Mouse (Mus musculus) cerebellum, adult 9-10 months (tissue): ENCODE data around the gene Pitpna.
A peak's percentile ranks its signal among the peaks of the same experiment; 100 is the strongest.
"Not testable (repeated sequence)": the region's sequence is repeated elsewhere in the genome, so short reads cannot be mapped to it uniquely, and the experiment has no call there.

Experiments used
- DNase-seq: peaks from one replicate; pipeline ENCODE4 v3.0.0; 2022

Pitpna gene

DNA sequence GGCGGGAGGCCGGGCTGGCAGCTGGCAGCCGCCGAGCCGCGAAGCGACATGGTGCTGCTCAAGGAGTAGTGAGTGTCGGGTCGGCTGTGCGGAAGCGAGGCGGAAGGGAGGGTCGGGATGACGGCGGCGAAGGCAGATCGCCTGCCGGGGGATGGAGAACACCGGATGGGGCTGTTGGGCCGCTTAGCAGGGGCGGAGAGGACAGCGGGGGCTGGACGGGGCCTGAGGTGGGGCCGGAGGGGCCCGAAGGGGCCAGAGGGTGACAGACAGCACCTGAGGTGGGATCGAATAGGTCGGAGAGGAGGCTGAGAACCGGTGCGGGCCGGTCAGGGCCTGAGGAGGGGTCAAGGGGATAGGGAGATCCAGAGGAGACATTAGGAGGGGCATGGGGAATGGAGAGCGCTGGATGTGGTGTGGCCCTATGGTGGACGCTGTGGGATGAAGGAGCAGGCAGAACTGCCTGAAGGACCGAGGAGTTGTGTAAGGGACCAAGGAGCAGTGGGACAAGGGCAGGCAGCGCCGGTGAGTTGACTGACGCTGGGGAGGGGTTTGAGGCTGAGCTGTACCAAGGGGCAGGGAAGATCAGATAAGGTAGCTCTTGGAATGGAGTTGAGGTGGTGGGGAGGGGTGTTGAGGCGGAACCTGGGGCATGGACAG, 516 bp downstream of the Pitpna start:
- DNase-seq = peak; percentile 55

DNA sequence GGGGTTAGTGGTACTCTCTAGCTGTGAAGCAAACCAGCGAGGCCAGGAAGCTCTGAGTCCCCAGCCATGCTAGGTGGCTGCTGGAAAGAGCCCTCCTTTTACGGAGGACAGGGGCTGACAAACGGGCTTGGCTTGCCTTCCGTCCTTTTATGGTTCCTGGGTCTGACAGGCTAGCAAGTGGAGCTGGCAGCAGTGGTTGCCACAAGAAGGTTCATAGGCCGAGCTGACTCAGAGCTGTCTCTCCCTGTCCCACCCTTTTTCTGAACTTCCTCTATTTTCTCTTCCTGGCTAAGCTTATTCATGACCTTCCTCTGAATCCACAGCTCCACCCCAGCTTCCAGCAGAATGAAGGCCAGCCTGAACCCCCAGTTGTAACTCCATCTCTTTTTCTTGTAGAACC, 4.7 kb downstream of the Pitpna start:
- DNase-seq = no peak

DNA sequence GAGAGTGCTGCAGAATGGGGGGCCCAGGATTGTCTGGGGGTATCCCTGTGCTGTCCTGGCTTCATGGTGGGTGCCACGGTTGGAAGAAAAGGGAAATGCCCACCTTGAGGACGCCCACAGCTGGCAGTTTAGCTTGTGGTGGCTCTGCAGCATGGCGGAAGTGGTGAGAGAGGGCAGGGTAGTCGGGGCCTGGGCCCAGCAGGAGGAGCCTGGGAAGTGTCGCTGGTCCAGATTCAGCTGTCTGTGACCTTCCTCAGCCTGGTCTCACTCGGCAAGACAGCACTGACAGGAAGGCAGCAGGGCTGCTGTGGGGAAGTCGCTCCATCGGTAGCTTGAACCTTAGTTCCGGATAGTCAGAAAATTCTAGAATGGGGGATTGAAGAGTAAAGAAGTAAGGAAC, 6.5 kb downstream of the Pitpna start:
- DNase-seq = no peak

DNA sequence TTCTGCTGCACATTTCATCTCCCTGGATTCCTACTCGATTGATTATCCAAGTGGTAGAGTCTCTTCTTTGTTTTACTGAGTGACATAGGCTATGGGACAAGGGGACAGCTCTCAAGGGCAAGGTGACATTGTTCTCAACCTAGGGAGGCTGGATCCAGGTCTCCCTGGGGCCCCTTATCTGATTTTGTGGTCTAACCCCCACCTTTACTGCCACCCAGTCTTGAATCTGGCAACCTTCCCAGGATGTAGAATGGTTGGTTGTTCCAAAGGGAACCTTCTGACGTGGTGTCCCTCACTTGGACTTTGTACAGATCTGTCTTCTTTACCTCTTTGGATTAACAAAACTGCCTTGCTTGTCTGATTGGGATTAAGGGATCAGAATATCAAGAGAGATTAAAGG, 7.5 kb downstream of the Pitpna start:
- DNase-seq = no peak

DNA sequence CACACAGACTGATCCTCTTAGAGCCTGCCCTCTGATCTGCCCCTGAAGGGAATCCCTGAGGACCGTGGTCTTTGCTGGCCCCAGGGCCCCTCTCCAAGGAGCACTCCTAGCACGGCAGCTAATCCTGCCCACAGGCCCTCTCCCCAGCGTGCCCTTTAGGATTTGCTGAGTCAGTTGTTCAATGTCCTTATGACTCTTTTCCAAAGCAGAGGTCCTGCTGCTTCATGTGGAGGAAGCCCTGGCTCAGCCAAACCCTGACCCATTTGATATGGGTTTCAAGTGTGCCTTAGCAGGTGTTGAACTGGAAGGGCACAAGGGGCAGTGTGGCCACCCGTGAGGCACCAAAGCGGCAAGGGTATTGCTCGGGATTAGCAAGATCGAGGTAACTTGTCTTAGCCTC, 7.9 kb downstream of the Pitpna start:
- no peak for DNase-seq

DNA sequence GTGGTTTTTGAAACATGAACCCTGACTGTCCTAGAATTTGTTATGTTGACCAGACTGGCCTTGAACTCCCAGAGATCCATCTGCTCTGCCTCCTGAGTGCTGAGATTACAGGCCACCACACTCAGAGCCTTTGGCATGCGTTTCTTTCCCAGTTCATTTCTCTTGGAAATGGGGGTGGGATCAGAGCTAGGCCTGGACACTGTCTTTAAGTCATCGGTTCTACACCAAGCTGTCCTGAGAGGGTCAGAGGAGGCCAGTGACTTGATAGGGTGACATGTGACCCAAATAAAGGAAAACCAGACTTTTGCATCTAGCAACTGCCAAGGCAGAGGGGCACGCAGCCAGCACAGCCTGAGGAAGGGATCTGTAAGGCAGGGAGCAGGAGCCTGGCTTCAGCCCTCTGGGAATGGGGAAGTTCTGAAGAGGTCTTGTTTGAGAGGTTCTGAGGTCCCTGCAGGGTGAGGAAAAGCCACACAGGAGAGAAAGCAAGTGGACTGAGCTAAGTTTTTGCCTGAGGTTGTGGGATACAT, 8.9 kb downstream of the Pitpna start:
- peak; percentile 48 for DNase-seq

DNA sequence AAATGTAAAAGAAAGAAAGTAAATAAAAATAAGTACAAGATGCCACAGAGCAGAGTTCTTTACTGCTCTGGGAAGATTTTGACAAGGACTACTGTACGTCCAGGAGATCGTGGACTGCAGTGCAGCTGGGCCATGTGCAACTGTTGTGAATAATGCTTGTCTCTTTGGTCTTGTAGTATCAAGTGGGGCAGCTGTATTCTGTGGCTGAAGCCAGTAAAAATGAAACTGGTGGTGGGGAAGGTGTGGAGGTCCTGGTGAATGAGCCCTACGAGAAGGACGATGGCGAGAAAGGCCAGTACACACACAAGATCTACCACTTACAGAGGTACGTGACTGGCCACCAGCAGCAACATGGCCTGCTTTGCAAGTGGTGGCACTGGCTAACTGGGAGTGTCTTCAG, 10.1 kb downstream of the Pitpna start:
- no peak for DNase-seq

DNA sequence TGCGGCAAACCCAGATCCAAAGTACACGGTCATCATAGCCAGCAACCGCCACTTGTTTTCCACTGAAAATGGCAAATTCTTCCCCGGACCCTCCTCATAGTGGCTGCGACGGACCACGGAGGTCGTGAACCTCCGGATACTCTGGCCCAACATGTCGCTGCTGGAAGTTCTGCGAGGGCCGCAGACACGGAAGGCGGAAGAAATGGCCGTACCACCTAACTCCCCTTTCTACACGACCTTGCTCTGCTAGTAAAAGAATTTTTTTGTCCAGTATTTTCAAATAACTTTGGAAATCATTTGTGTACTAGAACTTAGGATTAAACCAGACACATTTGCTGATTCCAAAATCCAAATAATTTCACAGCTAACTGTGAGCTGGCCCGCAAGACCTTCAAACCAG, 11.9 kb downstream of the Pitpna start:
- DNase-seq = not testable (repeated sequence)

DNA sequence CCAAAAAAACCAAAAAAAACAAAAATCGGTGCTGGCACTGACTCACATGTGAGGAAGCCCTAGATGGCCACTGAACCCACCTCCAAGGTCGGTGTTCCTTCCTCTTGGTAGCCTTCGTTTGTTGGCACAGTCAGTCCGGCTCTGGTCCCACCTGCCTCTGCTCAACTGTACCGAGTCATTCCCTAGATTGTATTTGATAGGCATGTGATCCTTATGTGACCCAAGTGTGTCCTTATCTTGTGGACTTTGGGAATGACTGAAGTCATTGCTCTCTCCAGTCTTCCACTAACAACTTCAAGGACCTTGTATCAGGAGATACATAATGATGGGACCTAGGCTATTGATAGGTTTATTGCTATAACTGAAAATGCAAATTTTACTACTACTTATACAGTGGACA, 16.9 kb downstream of the Pitpna start:
- DNase-seq = no peak

DNA sequence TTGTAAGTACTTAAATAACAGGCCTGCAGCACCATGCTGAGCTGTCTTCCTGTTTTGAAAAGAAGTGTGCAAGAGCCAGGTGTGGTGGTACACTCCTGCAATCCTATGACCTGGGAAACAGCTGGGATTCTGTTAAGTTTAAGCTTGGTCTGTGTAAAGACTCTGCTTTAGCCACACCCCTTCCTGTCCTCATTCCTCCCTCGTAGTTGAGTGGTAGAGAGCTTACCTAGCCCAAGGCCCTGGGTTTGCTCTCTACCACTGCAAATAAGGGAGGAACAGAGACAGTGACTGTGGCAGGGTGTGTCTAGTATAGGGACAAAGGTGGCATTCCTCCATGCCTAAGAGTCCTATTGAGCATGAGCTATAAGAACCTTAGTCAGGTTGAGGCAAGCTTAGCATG, 17.4 kb downstream of the Pitpna start:
- no peak for DNase-seq

DNA sequence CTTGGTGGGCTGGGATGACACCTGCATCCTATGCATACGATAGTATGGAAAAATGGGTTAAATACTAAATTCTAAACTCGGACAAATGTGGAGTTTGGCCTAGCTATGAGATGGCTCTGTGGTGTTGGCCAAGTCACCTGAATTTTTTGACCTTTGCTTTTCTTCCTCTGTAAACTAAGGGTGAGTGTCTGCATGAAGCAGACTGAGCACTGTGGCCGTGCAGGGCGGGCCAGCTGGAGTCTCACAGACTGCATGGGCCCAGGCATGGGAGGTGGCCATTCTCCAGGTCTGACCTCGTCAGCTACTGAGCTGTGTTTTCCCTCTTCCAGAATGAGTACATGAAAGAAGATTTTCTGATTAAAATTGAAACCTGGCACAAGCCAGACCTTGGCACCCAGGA, 20.9 kb downstream of the Pitpna start:
- DNase-seq = no peak

DNA sequence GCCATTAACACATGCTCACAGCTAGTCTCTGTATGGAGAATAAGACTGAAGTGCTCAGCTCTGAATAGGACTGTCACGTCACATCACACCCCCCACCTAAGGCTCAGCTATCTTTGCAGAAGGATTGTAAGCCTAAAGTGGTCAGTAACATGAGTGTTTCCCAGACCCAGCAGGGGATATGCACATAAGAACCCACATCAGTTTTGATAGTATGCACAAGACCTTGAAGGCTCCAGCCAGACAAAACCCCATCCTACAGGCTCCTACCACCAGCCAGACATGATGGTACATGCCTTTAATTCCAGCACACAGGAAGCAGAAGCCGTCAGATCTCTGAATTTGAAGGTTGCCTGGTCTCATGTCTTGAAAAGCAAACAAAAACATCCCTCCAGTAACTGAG, 22.1 kb downstream of the Pitpna start:
- no peak for DNase-seq

DNA sequence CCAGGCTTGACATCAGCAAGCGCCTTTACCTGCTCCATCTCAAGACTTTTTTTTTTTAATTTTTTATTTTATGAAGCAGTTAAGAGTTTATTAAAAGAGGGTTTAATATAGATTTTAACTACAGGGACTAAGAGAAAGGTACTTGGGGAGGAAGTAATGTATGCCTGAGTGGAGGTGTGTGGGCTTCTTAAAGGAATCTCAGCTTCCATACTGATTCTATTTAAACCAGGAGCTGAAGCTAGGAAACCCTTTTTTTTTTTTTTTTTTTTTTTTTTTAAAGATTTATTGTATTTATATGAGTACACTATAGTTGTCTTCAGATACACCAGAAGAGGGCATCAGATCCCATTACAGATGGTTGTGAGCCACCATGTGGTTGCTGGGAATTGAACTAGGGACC, 26.9 kb downstream of the Pitpna start:
- DNase-seq = no peak

DNA sequence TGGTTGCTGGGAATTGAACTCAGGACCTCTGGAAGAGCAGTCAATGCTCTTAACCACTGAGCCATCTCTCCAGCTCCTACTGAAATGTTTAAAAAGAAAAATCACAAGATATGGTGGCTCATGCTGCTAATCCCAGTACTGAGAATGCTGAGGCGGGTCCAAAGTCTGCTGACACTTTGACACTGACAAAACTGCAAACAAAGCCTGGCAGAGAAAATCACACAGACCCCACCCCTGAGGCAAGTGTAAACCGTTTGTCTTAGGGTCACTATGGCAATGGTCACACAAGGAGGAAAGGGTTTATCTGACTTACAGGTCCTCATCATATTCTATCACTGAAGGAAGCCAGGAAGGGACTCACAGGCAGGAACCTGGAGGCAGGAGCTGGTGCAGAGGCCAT, 27.7 kb downstream of the Pitpna start:
- DNase-seq = no peak

DNA sequence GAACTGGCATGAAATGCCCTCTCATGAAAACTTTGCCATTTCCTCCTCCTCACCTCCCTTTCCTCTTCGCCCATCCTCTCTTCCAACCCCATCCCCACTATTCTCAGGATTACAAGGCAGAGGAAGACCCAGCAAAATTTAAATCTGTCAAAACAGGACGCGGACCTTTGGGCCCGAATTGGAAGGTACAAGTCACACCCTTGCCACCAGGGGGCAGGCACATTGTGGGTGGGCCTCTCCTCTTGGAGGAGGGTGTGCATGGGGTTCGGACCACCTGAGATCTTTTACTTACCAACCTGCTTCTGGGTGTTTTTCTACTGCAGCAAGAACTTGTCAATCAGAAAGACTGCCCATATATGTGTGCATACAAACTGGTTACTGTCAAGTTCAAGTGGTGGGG, 31.2 kb downstream of the Pitpna start:
- DNase-seq = no peak

DNA sequence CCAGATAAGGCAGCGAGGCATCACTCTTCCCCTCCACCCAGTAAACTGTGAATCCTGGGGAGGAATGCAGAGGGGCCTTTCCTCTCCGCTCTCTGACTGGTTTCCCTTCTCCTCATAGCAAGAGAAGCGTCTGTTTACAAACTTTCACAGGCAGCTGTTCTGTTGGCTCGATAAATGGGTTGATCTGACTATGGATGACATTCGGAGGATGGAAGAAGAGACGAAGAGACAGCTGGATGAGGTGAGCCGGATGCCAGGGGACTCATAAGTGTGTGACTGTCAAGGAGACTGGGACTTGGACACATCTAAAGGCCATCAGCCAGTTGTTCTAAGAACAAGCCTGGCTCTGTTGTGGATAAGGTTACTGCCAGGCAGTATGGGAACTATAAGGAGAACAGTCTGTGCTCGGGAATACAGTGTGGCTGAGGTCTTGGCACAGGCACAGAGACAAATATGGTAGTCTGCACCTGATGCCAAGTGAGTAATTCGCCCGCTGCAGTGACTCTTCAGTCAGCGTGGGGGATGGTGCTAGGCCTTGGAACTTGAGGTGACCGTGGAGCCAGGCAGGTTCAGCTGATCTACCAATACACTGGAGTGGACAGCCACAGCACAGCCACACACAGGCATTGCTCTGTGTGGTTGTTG, 32.4 kb downstream of the Pitpna start:
- DNase-seq = peak; percentile 83

DNA sequence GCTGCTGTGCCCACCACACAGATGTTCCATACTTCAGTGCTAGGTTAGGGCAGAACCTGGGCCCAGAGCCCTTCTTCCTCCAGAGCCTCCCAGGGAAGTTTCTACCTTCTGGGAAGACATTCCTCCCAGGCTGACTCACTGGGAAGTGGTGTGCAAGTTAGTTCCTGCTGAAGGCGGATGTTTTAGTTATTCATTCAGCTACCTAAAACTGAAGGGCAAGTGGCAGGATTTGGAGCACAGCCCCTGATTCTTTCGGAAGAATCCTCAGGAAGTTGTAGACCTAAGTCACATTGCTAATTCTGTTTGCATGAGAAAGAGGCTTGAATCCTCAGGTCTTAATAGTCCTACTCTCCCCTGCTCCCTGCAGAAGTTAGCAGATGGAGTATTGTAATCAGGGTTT, 33.5 kb downstream of the Pitpna start:
- DNase-seq = no peak

DNA sequence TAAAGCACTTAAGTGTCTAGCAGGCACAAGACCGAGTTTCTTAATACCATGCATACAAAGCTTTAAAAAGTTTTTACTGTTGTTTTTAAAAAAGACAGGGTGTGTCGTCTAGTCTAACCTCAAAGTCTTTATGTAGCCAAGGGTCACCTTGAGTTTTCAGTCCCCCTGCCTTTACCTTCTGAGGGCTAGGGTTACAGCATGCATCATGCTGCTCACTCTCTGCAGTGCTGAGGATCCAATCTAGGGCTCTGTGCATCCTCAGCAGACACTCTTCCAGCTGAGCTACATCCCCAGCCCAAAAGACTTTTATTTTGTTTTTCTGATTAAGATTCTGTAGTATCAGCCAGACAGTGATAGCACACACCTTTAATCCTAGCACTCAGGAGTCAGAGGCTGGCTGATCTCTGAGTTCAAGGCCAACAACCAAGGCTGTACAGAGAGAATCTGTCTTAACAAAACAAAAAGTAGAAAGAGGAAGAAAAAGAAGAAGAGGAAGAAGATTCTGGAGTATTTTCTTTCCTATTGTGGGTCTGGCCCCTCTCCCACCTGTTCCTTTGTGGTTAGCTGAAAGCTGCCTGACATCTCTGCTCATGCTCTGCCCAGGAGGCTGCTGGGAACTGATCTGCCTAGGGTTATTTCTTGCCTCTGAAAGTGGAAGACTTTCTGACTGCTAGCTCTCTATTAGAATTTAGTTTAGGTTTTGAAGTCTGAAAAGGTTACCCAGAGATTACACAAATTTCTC, 34.9 kb downstream of the Pitpna start:
- DNase-seq = no peak

DNA sequence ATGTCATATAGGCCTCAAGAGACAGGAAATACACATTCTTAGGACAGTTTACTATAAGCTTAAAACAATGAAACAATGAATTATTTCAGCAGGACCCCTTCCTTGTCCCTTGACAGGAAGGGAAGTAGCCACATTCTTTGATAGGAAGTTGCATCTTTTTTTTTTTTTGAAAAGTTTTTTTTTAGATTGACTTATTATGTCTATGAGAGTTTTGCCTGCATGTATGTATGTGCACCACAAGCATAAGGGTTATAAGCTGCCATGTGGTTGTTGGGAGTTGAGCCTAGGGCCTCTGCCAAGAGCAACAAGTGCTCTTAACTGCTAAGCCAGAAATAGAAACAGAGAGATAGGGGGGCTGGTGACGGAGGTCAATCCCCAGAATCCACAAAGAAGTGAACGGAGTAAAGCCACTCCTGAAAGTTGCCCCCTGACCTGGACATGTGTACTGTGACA, 36.2 kb downstream of the Pitpna start:
- no peak for DNase-seq

DNA sequence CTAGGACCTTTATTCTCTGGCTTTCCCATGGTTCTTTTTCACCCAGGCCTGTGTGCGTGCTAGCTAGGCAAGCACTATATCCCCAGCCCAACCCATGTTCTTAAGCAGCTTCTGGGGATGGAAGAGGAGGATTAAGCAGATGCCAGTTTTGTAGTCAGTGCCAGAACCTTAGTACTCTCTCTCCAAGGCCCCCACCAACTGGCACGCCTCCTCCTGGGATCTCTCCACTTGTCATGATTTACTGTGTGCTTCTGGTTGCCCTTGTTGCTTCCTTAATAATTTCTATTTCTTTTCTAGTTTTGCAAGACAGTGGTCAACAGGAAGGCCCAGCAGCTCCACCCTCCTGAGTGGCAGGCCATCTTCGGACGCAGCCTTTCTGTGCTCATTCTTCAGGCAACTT, 37.9 kb downstream of the Pitpna start:
- DNase-seq = no peak

DNA sequence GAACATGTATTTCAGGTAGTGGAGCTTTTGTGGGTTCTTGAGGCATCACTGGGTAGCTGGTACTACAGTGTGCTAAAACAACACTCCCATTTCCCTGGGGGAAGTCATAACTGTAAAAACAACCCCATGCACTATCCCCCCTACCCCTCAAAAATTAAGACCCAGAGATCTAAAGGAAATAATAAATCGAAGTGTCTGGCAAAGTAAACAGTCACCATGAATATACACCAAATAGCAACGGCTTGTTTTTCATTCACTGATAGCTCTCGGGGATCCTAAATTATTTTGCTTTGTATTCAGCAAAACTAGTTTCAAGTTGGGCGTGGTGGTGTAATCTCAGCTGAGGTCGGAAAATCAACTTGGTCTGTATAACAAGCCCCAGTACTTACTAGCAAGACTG, 42.2 kb downstream of the Pitpna start:
- DNase-seq = no peak

DNA sequence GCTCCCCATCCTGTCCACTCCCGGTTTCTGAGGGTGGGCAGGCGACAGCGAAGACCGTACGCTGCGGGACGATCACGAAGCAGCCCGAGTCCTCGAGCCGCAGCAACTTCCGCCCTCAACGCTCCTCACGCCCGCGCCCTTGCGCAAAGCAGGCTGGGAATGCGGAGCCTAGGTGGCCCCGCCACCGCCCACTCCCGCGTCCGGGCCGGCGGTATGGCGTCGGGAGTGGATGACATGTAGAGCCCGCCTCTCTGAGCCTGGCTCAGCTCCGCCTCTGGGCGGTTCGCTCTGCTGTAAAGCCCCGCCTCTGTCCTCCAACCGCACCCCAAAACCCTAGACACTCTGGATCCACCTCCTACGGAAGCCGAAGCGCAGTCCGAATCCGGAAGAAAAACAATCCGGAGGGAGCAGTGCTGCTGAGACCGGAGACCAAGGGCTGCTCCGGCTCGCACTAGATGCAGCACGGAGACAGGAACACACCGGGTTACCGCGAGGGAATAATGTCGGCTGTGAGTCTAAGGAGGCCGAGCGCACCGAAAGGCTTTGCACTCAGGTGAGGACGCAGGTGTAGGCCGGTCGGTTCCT, 42.8 kb downstream of the Pitpna start, which contains the start of gene Inpp5k:
Gene Inpp5k, plus strand, starts transcription at position 344 of the 585 bp plus-strand sequence.
- peak; percentile 97 for DNase-seq

DNA sequence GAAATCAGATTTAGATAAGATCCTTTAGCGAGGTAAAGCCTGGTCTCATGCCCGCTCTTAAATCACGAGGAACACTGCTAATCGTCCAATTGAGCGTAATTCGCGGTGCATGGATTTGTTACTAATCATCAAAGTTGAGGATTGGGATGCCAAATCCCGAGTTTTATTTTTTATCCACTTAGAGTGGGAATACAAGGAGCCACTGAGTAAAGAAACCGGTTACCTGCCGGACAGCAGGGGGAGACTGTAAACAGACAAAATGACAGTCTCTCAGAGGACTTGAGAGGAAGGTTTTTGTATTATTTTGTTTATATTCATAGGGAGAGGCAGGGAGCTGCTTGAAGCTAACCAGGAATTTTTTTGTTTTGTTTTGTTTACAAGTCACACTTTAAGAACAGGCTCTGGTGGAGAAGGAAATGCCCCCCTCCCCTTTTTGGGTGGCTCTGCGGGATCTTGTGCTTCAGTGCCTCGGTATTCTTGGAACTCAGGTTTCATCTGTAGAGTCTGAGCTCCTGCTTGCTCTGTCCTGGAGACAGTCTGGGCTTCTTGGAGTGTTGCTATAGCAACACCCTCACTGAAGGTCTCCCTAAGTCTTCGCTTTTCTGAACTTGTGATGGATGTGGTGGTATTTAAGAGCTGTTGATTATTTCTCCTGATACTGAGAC, 43.8 kb downstream of the Pitpna start:
- peak; percentile 69 for DNase-seq
